ENCODE assay signal across 16 mouse cellular contexts in genomic region chr2:120770265-120770935, GRCm38 (mm10).
DNase-seq lines count a peak whose midpoint lies in the region; ATAC-seq and TF ChIP-seq lines count a peak whose summit lies in the region.
"Had no signal": no experiment of that assay in that cellular context is flagged by ENCODE, and none has a peak within 500 bp of the region (broad histone marks: within the 10 kb centered on the region; RNA-seq: fewer than 3 reads in every experiment).

No protein-coding gene starts in this region.

- WGBS in kidney, postnatal 0 days = 97% methylated on average over 2 of the region's 2 CpGs

- H3K4me3 ChIP-seq in kidney, postnatal 0 days (replicated peaks; ENCODE audit: low read depth, low read length) = no peak overlapping the region
- H3K4me3 ChIP-seq: forebrain, embryonic 10.5 days; kidney, embryonic 15.5 days; midbrain, embryonic 15.5 days had no signal

- DNase-seq in kidney, postnatal 0 days (ENCODE audit: low spot score) = no peak
- DNase-seq in kidney, adult 9 months = no peak
- peak; percentile 49 for DNase-seq in right cerebral cortex, postnatal 25 days
- DNase-seq in right cerebral cortex, postnatal 10 days (ENCODE audit: low spot score in 2 of 2) = no peak
- no peak for DNase-seq in urinary bladder, adult 18-20 months (ENCODE audit: low spot score in 2 of 2)
- no peak for DNase-seq in cerebellum, postnatal 4 days (ENCODE audit: low spot score in 2 of 2)
- DNase-seq: adrenal gland, adult 8-10 months; cerebellum, postnatal 10 days; heart, postnatal 4 days; lung, postnatal 4 days had no signal

- H3K9ac ChIP-seq in kidney, postnatal 0 days (ENCODE audit: low read depth, low read length) = no peak overlapping the region
- H3K9ac ChIP-seq: kidney, embryonic 15.5 days; midbrain, embryonic 15.5 days had no signal

- no peaks in the 10 kb centered on the region for H3K27me3 ChIP-seq in kidney, postnatal 0 days (ENCODE audit: insufficient read depth, low read length)
- H3K27me3 ChIP-seq: kidney, embryonic 15.5 days; midbrain, embryonic 15.5 days had no signal

- TF ChIP-seq CTCF in kidney, postnatal 0 days (IDR thresholded peaks at IDR 0.05; ENCODE audit: low read depth) = peak; percentile 13; the same call in 1 of the 2 replicates

- H3K4me2 ChIP-seq in kidney, postnatal 0 days (ENCODE audit: low read length) = no peak overlapping the region
- H3K4me2 ChIP-seq: kidney, embryonic 15.5 days; midbrain, embryonic 15.5 days had no signal

- no peak overlapping the region for H3K27ac ChIP-seq in kidney, postnatal 0 days
- H3K27ac ChIP-seq: forebrain, embryonic 10.5 days; kidney, embryonic 15.5 days; midbrain, embryonic 15.5 days had no signal

- H3K4me1 ChIP-seq in kidney, postnatal 0 days (replicated peaks; ENCODE audit: insufficient read depth, low read length) = no peaks in the 10 kb centered on the region
- H3K4me1 ChIP-seq: forebrain, embryonic 10.5 days; kidney, embryonic 15.5 days; midbrain, embryonic 15.5 days had no signal

- H3K9me3 ChIP-seq in kidney, postnatal 0 days (replicated peaks; ENCODE audit: low read length) = no peaks in the 10 kb centered on the region
- H3K9me3 ChIP-seq: forebrain, embryonic 10.5 days; kidney, embryonic 15.5 days; midbrain, embryonic 15.5 days had no signal

- 0 out of 2 replicates have a peak, but pooled peaks cover 5% of the 10 kb centered on the region for H3K36me3 ChIP-seq in kidney, postnatal 0 days (ENCODE audit: insufficient read depth, low read length)

- no peak for ATAC-seq in kidney, postnatal 0 days (replicated peaks; ENCODE audit: low FRiP score, low read depth)
- 0 out of 2 replicates have a peak, but pooled peaks have one; percentile 56 for ATAC-seq in erythroblast, adult 5-6 weeks (replicated peaks; ENCODE audit: low FRiP score, poor library complexity, severe bottlenecking)
- ATAC-seq in megakaryocyte-erythroid progenitor cell, adult 5-6 weeks (replicated peaks; ENCODE audit: low FRiP score, low TSS enrichment, poor library complexity, severe bottlenecking) = no peak
- ATAC-seq: CD4-positive, CD25-positive, alpha-beta regulatory T cell, adult 4 months; midbrain, embryonic 15.5 days had no signal
